ENCODE assay signal across 18 mouse cellular contexts in genomic region chr3:46511157-46511556, GRCm38 (mm10).
"Had no signal": no experiment of that assay in that cellular context is flagged by ENCODE, and none has a peak within 500 bp of the region (broad histone marks: within the 10 kb centered on the region; RNA-seq: fewer than 3 reads in every experiment).

No protein-coding gene starts in this region.

- H3K27ac ChIP-seq: midbrain, embryonic 10.5 days; midbrain, embryonic 12.5 days; neural tube, embryonic 13.5 days; neural tube, embryonic 15.5 days had no signal

- ATAC-seq: midbrain, embryonic 16.5 days had no signal

- DNase-seq: lung, embryonic 14.5 days; lung, postnatal 10 days; lung, postnatal 4 days; midbrain, embryonic 14.5 days; retina, postnatal 1 day; right cerebral cortex, adult 18-20 months; right cerebral cortex, postnatal 25 days; right cerebral cortex, postnatal 4 days; spleen, adult 18-20 months; thymus, adult 18-20 months; thymus, postnatal 14 days; thymus, postnatal 36 days had no signal

- H3K36me3 ChIP-seq: midbrain, embryonic 10.5 days; midbrain, embryonic 12.5 days; neural tube, embryonic 13.5 days; neural tube, embryonic 15.5 days had no signal

- H3K4me1 ChIP-seq: midbrain, embryonic 10.5 days; midbrain, embryonic 12.5 days; neural tube, embryonic 13.5 days; neural tube, embryonic 15.5 days had no signal

- H3K4me3 ChIP-seq: midbrain, embryonic 10.5 days; midbrain, embryonic 12.5 days; myocyte; neural tube, embryonic 13.5 days; neural tube, embryonic 15.5 days had no signal

- H3K27me3 ChIP-seq: midbrain, embryonic 12.5 days; neural tube, embryonic 13.5 days; neural tube, embryonic 15.5 days had no signal

- H3K9me3 ChIP-seq: midbrain, embryonic 10.5 days; midbrain, embryonic 12.5 days; neural tube, embryonic 13.5 days; neural tube, embryonic 15.5 days had no signal

- H3K9ac ChIP-seq: lung, embryonic 14.5 days; midbrain, embryonic 12.5 days; neural tube, embryonic 13.5 days; neural tube, embryonic 15.5 days had no signal

- H3K4me2 ChIP-seq: lung, embryonic 14.5 days; midbrain, embryonic 12.5 days; neural tube, embryonic 13.5 days; neural tube, embryonic 15.5 days had no signal
